Mouse (Mus musculus): ENCODE results near the gene Ngef. TPM values are rescaled to one million over a fixed set of nuclear protein-coding genes. Genes with fewer than 3 reads are reported as not detected.

The Ngef gene
- total and polyA plus RNA-seq, 3 experiments: not detected

GRCm38 (mm10) chr1:87594261-87594660, 20.6 kb upstream of the Ngef start:
- no peak overlapping the region for H3K27ac ChIP-seq (ENCODE audit: control insufficient read depth, low read depth, low read length)
- no peaks in the 10 kb centered on the region for H3K9me3 ChIP-seq (replicated peaks; ENCODE audit: insufficient read depth, low read length)
- H3K79me2 ChIP-seq (ENCODE audit: control insufficient read depth, insufficient read depth, low read length, poor library complexity): no peaks in the 10 kb centered on the region
- no peaks in the 10 kb centered on the region; a peak in 2 of 4 replicates for H3K27me3 ChIP-seq (ENCODE audit: control insufficient read depth in 1 of 2, insufficient read depth in 2 of 2, low read length in 2 of 2)
- DNase-seq (ENCODE audit: low read depth, low spot score): no peak
- no peaks in the 10 kb centered on the region for H3K4me1 ChIP-seq (ENCODE audit: control insufficient read depth in 1 of 2, insufficient read depth in 2 of 2, low read length in 2 of 2)
- H3K9ac ChIP-seq (ENCODE audit: control insufficient read depth, low read depth, low read length, poor library complexity, severe bottlenecking): no peak overlapping the region
- no peak for TF ChIP-seq MYB (IDR thresholded peaks at IDR 0.05; ENCODE audit: low read depth, low read length)
- no peak for TF ChIP-seq JUND (IDR thresholded peaks at IDR 0.05; ENCODE audit: low read depth, low read length)
- no peak for TF ChIP-seq USF1 (IDR thresholded peaks at IDR 0.05; ENCODE audit: low read depth, low read length)
- no peak for TF ChIP-seq GABPA (IDR thresholded peaks at IDR 0.05; ENCODE audit: low read depth, low read length)
- no peak for TF ChIP-seq RAD21 (IDR thresholded peaks at IDR 0.05; ENCODE audit: low read depth, low read length)
- TF ChIP-seq ELF1 (IDR thresholded peaks at IDR 0.05; ENCODE audit: low read depth, low read length): no peak
- no peak for TF ChIP-seq POLR2AphosphoS2 (IDR thresholded peaks at IDR 0.05; ENCODE audit: low read length)
- TF ChIP-seq MAFK (IDR thresholded peaks at IDR 0.05; ENCODE audit: borderline replicate concordance, low read depth, low read length): no peak
- TF ChIP-seq ZMIZ1 (IDR thresholded peaks at IDR 0.05; ENCODE audit: low read depth, low read length): no peak
- no peak for TF ChIP-seq MAX (IDR thresholded peaks at IDR 0.05; ENCODE audit: low read length)
- TF ChIP-seq TCF12 (IDR thresholded peaks at IDR 0.05; ENCODE audit: low read depth, low read length): no peak
- TF ChIP-seq ZNF384 (IDR thresholded peaks at IDR 0.05; ENCODE audit: low read depth, low read length): no peak
- no peak for TF ChIP-seq E2F4 (IDR thresholded peaks at IDR 0.05; ENCODE audit: borderline replicate concordance, low read depth, low read length)
- H3K36me3 ChIP-seq (ENCODE audit: control insufficient read depth in 1 of 2, insufficient read depth in 2 of 2, low read length in 2 of 2): no peaks in the 10 kb centered on the region
- H3K4me3 ChIP-seq (ENCODE audit: control insufficient read depth in 1 of 2, insufficient read depth in 1 of 2, low read depth in 2 of 2, low read length in 2 of 2): no peak overlapping the region

GRCm38 (mm10) chr1:87589980-87590379, 16.3 kb upstream of the Ngef start:
- Histone ChIP-seq H3K9ac (ENCODE audit: control insufficient read depth, low read depth, low read length, poor library complexity, severe bottlenecking) (no peak overlapping the region), H3K79me2 (ENCODE audit: control insufficient read depth, insufficient read depth, low read length, poor library complexity) (no peaks in the 10 kb centered on the region), H3K9me3 (replicated peaks; ENCODE audit: insufficient read depth, low read length) (no peaks in the 10 kb centered on the region), H3K27me3 (ENCODE audit: control insufficient read depth in 1 of 2, insufficient read depth in 2 of 2, low read length in 2 of 2) (no peaks in the 10 kb centered on the region; a peak in 2 of 4 replicates), H3K4me1 (ENCODE audit: control insufficient read depth in 1 of 2, insufficient read depth in 2 of 2, low read length in 2 of 2) (no peaks in the 10 kb centered on the region), H3K36me3 (ENCODE audit: control insufficient read depth in 1 of 2, insufficient read depth in 2 of 2, low read length in 2 of 2) (no peaks in the 10 kb centered on the region), H3K27ac (ENCODE audit: control insufficient read depth, low read depth, low read length) (no peak overlapping the region), H3K4me3 (ENCODE audit: control insufficient read depth in 1 of 2, insufficient read depth in 1 of 2, low read depth in 2 of 2, low read length in 2 of 2) (no peak overlapping the region)
- TF ChIP-seq UBTF (IDR thresholded peaks at IDR 0.05; ENCODE audit: borderline replicate concordance, insufficient read depth, low read depth, low read length): no peak
- no peak for TF ChIP-seq HCFC1 (IDR thresholded peaks at IDR 0.05; ENCODE audit: low read depth, low read length)
- no peak for TF ChIP-seq ETS1 (IDR thresholded peaks at IDR 0.05; ENCODE audit: low read depth, low read length)
- no peak for TF ChIP-seq ZMIZ1 (IDR thresholded peaks at IDR 0.05; ENCODE audit: low read depth, low read length)
- no peak for TF ChIP-seq E2F4 (IDR thresholded peaks at IDR 0.05; ENCODE audit: borderline replicate concordance, low read depth, low read length)
- no peak for TF ChIP-seq TBP (IDR thresholded peaks at IDR 0.05; ENCODE audit: low read depth, low read length)
- no peak for TF ChIP-seq RAD21 (IDR thresholded peaks at IDR 0.05; ENCODE audit: low read depth, low read length)
- TF ChIP-seq SIN3A (IDR thresholded peaks at IDR 0.05; ENCODE audit: low read length): no peak
- no peak for TF ChIP-seq MEF2A (IDR thresholded peaks at IDR 0.05; ENCODE audit: extremely low read depth, insufficient replicate concordance, low read depth, low read length, poor library complexity, severe bottlenecking)
- TF ChIP-seq TCF12 (IDR thresholded peaks at IDR 0.05; ENCODE audit: low read depth, low read length): no peak
- TF ChIP-seq CHD2 (IDR thresholded peaks at IDR 0.05; ENCODE audit: low read length): no peak
- TF ChIP-seq EP300 (IDR thresholded peaks at IDR 0.05; ENCODE audit: low read depth in 1 of 2, low read length in 2 of 2): no peak
- TF ChIP-seq ELF1 (IDR thresholded peaks at IDR 0.05; ENCODE audit: low read depth, low read length): no peak
- TF ChIP-seq POLR2AphosphoS2 (IDR thresholded peaks at IDR 0.05; ENCODE audit: low read length): no peak
- no peak for DNase-seq (ENCODE audit: low read depth, low spot score)

Measured in MEL (cell line).